Mouse (Mus musculus) monocyte, adult 2 months (primary cell): ENCODE data around the gene Fam189a1.

ENCODE experiments used
- DNase-seq, 2 experiments: peaks; one replicate each; pipeline ENCODE4 v3.0.0; 2022; ENCODE audit warnings: low spot score in 2 of 2, low read depth in 1 of 2

The Fam189a1 gene

GRCm38 (mm10) chr7:64839281-64839680, 317.1 kb downstream of the Fam189a1 start:
- no peak for DNase-seq

- DNase-seq = no peak
Measured at GRCm38 (mm10) chr7:64830214-64830995, 326.0 kb downstream of the Fam189a1 start.

GRCm38 (mm10) chr7:64821081-64821480, 335.3 kb downstream of the Fam189a1 start:
- DNase-seq = no peak

GRCm38 (mm10) chr7:64819683-64820082, 336.7 kb downstream of the Fam189a1 start:
- no peak for DNase-seq

- DNase-seq = no peak
Measured at GRCm38 (mm10) chr7:64808876-64809275, 347.5 kb downstream of the Fam189a1 start.

- no peak for DNase-seq
Measured at GRCm38 (mm10) chr7:64805100-64805499, 351.3 kb downstream of the Fam189a1 start.

GRCm38 (mm10) chr7:64795554-64795953, 360.8 kb downstream of the Fam189a1 start:
- no peak for DNase-seq

GRCm38 (mm10) chr7:64792031-64792430, 364.3 kb downstream of the Fam189a1 start:
- no peak for DNase-seq

GRCm38 (mm10) chr7:64791145-64791544, 365.2 kb downstream of the Fam189a1 start:
- DNase-seq = no peak

- DNase-seq = no peak
Measured at GRCm38 (mm10) chr7:64785040-64785439, 371.3 kb downstream of the Fam189a1 start.

GRCm38 (mm10) chr7:64779501-64779900, 376.9 kb downstream of the Fam189a1 start:
- DNase-seq = no peak

- DNase-seq = no peak
Measured at GRCm38 (mm10) chr7:64776708-64777489, 379.5 kb downstream of the Fam189a1 start.

- DNase-seq = no peak
Measured at GRCm38 (mm10) chr7:64773465-64773864, 382.9 kb downstream of the Fam189a1 start.

- no peak for DNase-seq
Measured at GRCm38 (mm10) chr7:64770779-64771390, 385.5 kb downstream of the Fam189a1 start.

- no peak for DNase-seq
Measured at GRCm38 (mm10) chr7:64769768-64770167, 386.6 kb downstream of the Fam189a1 start.

- no peak for DNase-seq
Measured at GRCm38 (mm10) chr7:64765595-64765994, 390.8 kb downstream of the Fam189a1 start.

GRCm38 (mm10) chr7:64755141-64755540, 401.2 kb downstream of the Fam189a1 start:
- DNase-seq = no peak

GRCm38 (mm10) chr7:64754161-64754560, 402.2 kb downstream of the Fam189a1 start:
- no peak for DNase-seq

GRCm38 (mm10) chr7:64753678-64754077, 402.7 kb downstream of the Fam189a1 start:
- no peak for DNase-seq

- no peak for DNase-seq
Measured at GRCm38 (mm10) chr7:64752133-64752532, 404.2 kb downstream of the Fam189a1 start.

GRCm38 (mm10) chr7:64751465-64751864, 404.9 kb downstream of the Fam189a1 start:
- DNase-seq = no peak

GRCm38 (mm10) chr7:64743610-64744009, 412.8 kb downstream of the Fam189a1 start:
- no peak for DNase-seq
